Mouse (Mus musculus) spleen, adult 2 months (tissue): Measurements from ENCODE around the gene Tomm20l.

ENCODE experiments used
- CTCF ChIP-seq: fragments of 200-500 bp; IDR thresholded peaks from 2 replicates; pipeline ENCODE4 v1.5.1; 2011; ENCODE audit warnings: mild to moderate bottlenecking, inconsistent platforms; ENCODE audit not compliant: insufficient read depth, insufficient read length, insufficient replicate concordance; ENCODE audit errors: extremely low read depth
- POLR2A ChIP-seq: fragments of 200-500 bp; IDR thresholded peaks from 2 replicates; pipeline ENCODE4 v1.6.1; 2011; ENCODE audit warnings: low read depth, low read length, inconsistent platforms

- TF ChIP-seq CTCF, result no peak
- no peak for TF ChIP-seq POLR2A
These were observed at the start of gene Tomm20l for GRCm38 (mm10) chr12:71111331-71111730.
